Mouse (Mus musculus) C2C12 (cell line): Measurements from ENCODE around the gene Acd.

ENCODE experiments used
- CTCF ChIP-seq: IDR thresholded peaks from one replicate; pipeline ENCODE4 v1.5.1; 2011; ENCODE audit not compliant: control insufficient read depth, insufficient read depth, insufficient read length
- MAX ChIP-seq: IDR thresholded peaks from one replicate; pipeline ENCODE4 v1.6.1; 2011; ENCODE audit warnings: mild to moderate bottlenecking, control low read depth
- MYOD1 ChIP-seq: IDR thresholded peaks from one replicate; pipeline ENCODE4 v1.6.1; 2011; ENCODE audit warnings: low read depth; ENCODE audit not compliant: control insufficient read depth, insufficient read length
- USF1 ChIP-seq: IDR thresholded peaks from one replicate; pipeline ENCODE4 v1.6.1; 2011; ENCODE audit warnings: low read depth, mild to moderate bottlenecking, control low read depth, moderate library complexity

- TF ChIP-seq CTCF (no peak), MYOD1 (no peak), MAX (no peak), USF1 (no peak)
These were observed 8.3 kb downstream of the Acd start for GRCm38 (mm10) chr8:105692449-105693182.
